Mouse (Mus musculus): Measurements from ENCODE around the gene Zfp989. TPM values are rescaled to one million over a fixed set of nuclear protein-coding genes. Genes with fewer than 3 reads are reported as not detected.
"Not testable (repeated sequence)": the region's sequence is repeated elsewhere in the genome, so short reads cannot be mapped to it uniquely, and the experiment has no call there.

The Zfp989 gene
- total RNA-seq, 1 experiment, result 122 TPM

DNA sequence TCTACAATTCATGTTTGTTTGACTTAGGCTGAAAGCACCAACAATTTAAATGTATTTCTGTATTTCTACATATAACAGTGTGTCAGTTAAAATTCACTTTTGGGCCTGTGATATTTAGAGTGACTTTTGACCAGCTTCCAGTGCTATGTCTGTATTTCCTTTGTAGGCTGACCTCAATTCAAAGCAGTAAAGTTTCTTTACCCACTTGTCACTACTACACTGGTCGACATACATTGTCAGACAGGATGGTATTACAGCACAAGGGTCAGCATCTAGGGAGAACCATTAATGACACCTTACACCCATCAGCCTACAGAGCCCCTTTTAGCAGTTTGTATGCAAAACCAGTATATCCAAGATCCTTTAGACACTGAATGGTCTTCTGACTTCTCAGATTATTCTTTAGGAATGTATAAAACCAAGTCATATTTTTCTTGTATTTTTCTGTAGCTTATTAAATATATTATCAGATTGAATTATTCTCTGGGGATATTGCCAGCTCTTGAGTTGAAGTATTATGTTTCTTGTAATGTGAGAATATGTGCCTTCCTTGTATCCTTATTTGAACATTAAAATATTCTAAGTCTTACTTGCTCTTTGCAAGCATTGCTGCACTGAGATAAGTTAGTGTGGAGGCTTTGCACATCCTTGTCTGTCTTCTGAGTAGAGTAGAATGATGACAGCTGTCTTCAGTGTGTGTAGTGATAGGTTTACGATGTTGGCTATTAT is 59.7 kb downstream of the Zfp989 start:
- H3K9me3 ChIP-seq (ENCODE audit: control insufficient read depth, insufficient read depth, low read depth, low read length); H3K36me3 ChIP-seq (ENCODE audit: control insufficient read depth, insufficient read depth, low read length, poor library complexity, severe bottlenecking); H3K4me1 ChIP-seq (ENCODE audit: control insufficient read depth in 2 of 2, insufficient read depth in 2 of 2, low read length in 2 of 2, poor library complexity in 1 of 2); in situ Hi-C loops (cut with MboI; ENCODE audit: low sequenced_read_pairs in 2 of 2, unreplicated experiment in 2 of 2); H3K27ac ChIP-seq (ENCODE audit: insufficient read depth, low read depth, low read length, poor library complexity, severe bottlenecking); DNase-seq (ENCODE audit: low read depth, low spot score); H3K4me3 ChIP-seq (ENCODE audit: insufficient read depth in 1 of 2, low read depth in 1 of 2, low read length in 2 of 2, poor library complexity in 1 of 2, severe bottlenecking in 1 of 2); H3K9ac ChIP-seq (ENCODE audit: insufficient read depth, low read depth, low read length, poor library complexity, severe bottlenecking): not testable (repeated sequence)

Other genes starting within 250 kb of the Zfp989 start
- gene Gm21411, start 62.4 kb upstream of the Zfp989 start, total RNA-seq (2012; rRNA removed), result 91.3 and 133 TPM in 2 replicates
- gene Rex2, start 49.9 kb downstream of the Zfp989 start, total RNA-seq (2012; rRNA removed), result 188 and 233 TPM in 2 replicates
- gene Zfp991, start 160.1 kb downstream of the Zfp989 start, total RNA-seq (2012; rRNA removed), result 47.1 and 52.0 TPM in 2 replicates

Data from ES-E14 (cell line).